Mouse (Mus musculus) kidney, embryonic 16.5 days (tissue): Measurements from ENCODE around the gene Pcsk5. TPM values are rescaled to one million over a fixed set of nuclear protein-coding genes. Genes with fewer than 3 reads are reported as not detected.
A peak's percentile ranks its signal among the peaks of the same experiment; 100 is the strongest.

ENCODE experiments used
- ATAC-seq: fragments of 200-750 bp; cut with Nextera tagmentation; 2 replicates; pipeline ENCODE4 v1.8.0; 2017; ENCODE audit warnings: moderate TSS enrichment; ENCODE audit not compliant: low FRiP score, low TSS enrichment
- H3K27ac ChIP-seq: fragments of 300-500 bp; sonication (generic); 2 replicates; pipeline ENCODE4 v1.5.1; 2014; ENCODE audit warnings: low read length
- H3K27me3 ChIP-seq: fragments of 300-500 bp; sonication (generic); 2 replicates; pipeline ENCODE4 v1.6.1; 2014; ENCODE audit warnings: low read length, control low read depth, mixed read lengths; ENCODE audit not compliant: insufficient read depth
- H3K36me3 ChIP-seq: fragments of 300-500 bp; sonication (generic); 2 replicates; pipeline ENCODE4 v1.6.1; 2014; ENCODE audit warnings: low read length, control low read depth, mixed read lengths; ENCODE audit not compliant: insufficient read depth
- H3K4me1 ChIP-seq: fragments of 300-500 bp; sonication (generic); 2 replicates; pipeline ENCODE4 v1.6.1; 2014; ENCODE audit warnings: low read length, control low read depth, mixed read lengths; ENCODE audit not compliant: insufficient read depth
- H3K4me2 ChIP-seq: fragments of 300-500 bp; sonication (generic); replicated peaks from 2 replicates; pipeline ENCODE4 v1.6.1; 2014; ENCODE audit warnings: low read depth, low read length
- H3K4me3 ChIP-seq: fragments of 300-500 bp; sonication (generic); 2 replicates; pipeline ENCODE4 v1.5.1; 2014; ENCODE audit warnings: mild to moderate bottlenecking, low read length
- H3K9ac ChIP-seq: fragments of 300-500 bp; sonication (generic); replicated peaks from 2 replicates; pipeline ENCODE4 v1.6.1; 2014; ENCODE audit warnings: low read length
- H3K9me3 ChIP-seq: fragments of 300-500 bp; sonication (generic); 2 replicates; pipeline ENCODE4 v1.6.1; 2016; ENCODE audit warnings: low read length, control low read depth
- WGBS: fragments of 180-500 bp; shearing (Covaris S2); extraction: QIAGEN DNeasy Blood & Tissue Kit; methylation state at CpG from one replicate; pipeline ENCODE4 v1.1.7; 2014; 5-methylcytosine and 5-hydroxymethylcytosine counted together
- polyA plus RNA-seq: library from polyadenylated mRNA; unstranded; fragments of >200 nt; fragmentation: Nextera tagmentation; extraction: Ambion mirVana; gene quantifications from 2 replicates; pipeline ENCODE4 v1.2.1, GENCODE M21; 2015

The Pcsk5 gene
- polyA plus RNA-seq = 24.4 and 26.3 TPM in 2 replicates

GRCm38 (mm10) chr19:17837471-17837859, at the start of gene Pcsk5:
Gene Pcsk5 (minus strand): TSS chr19:17837632.
- Histone ChIP-seq H3K9me3 (no peaks in the 10 kb centered on the region), H3K9ac (peak within 1 kb of the TSS; percentile 85), H3K4me3 (peak within 1 kb of the TSS; percentile 82), H3K36me3 (no peaks in the 10 kb centered on the region), H3K27me3 (no peaks in the 10 kb centered on the region), H3K4me2 (peak within 1 kb of the TSS; percentile 91), H3K27ac (peak within 1 kb of the TSS; percentile 92), H3K4me1 (peaks cover 20% of the 10 kb centered on the region; the same call in 1 of the 2 replicates)
- under 1% methylated on average over 26 of the region's 36 CpGs for WGBS
- peak; percentile 95 for ATAC-seq

GRCm38 (mm10) chr19:17875804-17876203, 38.4 kb upstream of the Pcsk5 start:
- no peak for ATAC-seq
- no peaks in the 10 kb centered on the region for H3K36me3 ChIP-seq
- H3K4me3 ChIP-seq = no peak overlapping the region
- 52% methylated on average over 7 of the region's 7 CpGs for whole genome bisulfite sequencing
- H3K4me2 ChIP-seq = no peak overlapping the region
- no peaks in the 10 kb centered on the region for H3K9me3 ChIP-seq
- H3K27me3 ChIP-seq = no peaks in the 10 kb centered on the region
- peak overlapping the region; percentile 8; the same call in 1 of the 2 replicates for H3K27ac ChIP-seq
- no peak overlapping the region for H3K9ac ChIP-seq
- peaks cover 7% of the 10 kb centered on the region; the same call in 1 of the 2 replicates for H3K4me1 ChIP-seq

GRCm38 (mm10) chr19:17874388-17874787, 37.0 kb upstream of the Pcsk5 start:
- H3K36me3 ChIP-seq = no peaks in the 10 kb centered on the region
- ATAC-seq = peak; percentile 23; the same call in 1 of the 2 replicates
- no peak overlapping the region for H3K4me2 ChIP-seq
- H3K4me1 ChIP-seq = peaks cover 7% of the 10 kb centered on the region; the same call in 1 of the 2 replicates
- H3K27ac ChIP-seq = peak overlapping the region; percentile 38; the same call in 1 of the 2 replicates
- H3K4me3 ChIP-seq = no peak overlapping the region
- no peaks in the 10 kb centered on the region for H3K27me3 ChIP-seq
- no peaks in the 10 kb centered on the region for H3K9me3 ChIP-seq
- H3K9ac ChIP-seq = no peak overlapping the region
- 67% methylated on average over 2 of the region's 2 CpGs for WGBS

GRCm38 (mm10) chr19:17873755-17874154, 36.3 kb upstream of the Pcsk5 start:
- whole genome bisulfite sequencing = 48% methylated on average over 2 of the region's 2 CpGs
- Histone ChIP-seq H3K4me3 (no peak overlapping the region), H3K9me3 (no peaks in the 10 kb centered on the region), H3K27ac (no peak overlapping the region), H3K9ac (no peak overlapping the region), H3K4me1 (peaks cover 7% of the 10 kb centered on the region; the same call in 1 of the 2 replicates), H3K36me3 (no peaks in the 10 kb centered on the region), H3K27me3 (no peaks in the 10 kb centered on the region), H3K4me2 (no peak overlapping the region)
- no peak for ATAC-seq

GRCm38 (mm10) chr19:17866317-17866891, 29.0 kb upstream of the Pcsk5 start:
- no peak overlapping the region for H3K27ac ChIP-seq
- H3K9me3 ChIP-seq = no peaks in the 10 kb centered on the region
- WGBS = 59% methylated on average over 3 of the region's 3 CpGs
- ATAC-seq = no peak
- H3K9ac ChIP-seq = no peak overlapping the region
- H3K27me3 ChIP-seq = no peaks in the 10 kb centered on the region
- H3K4me3 ChIP-seq = no peak overlapping the region
- H3K36me3 ChIP-seq = no peaks in the 10 kb centered on the region
- no peaks in the 10 kb centered on the region for H3K4me1 ChIP-seq
- H3K4me2 ChIP-seq = no peak overlapping the region

GRCm38 (mm10) chr19:17860351-17861014, 23.1 kb upstream of the Pcsk5 start:
- no peak overlapping the region for H3K27ac ChIP-seq
- no peaks in the 10 kb centered on the region for H3K27me3 ChIP-seq
- no peak for ATAC-seq
- H3K9me3 ChIP-seq = no peaks in the 10 kb centered on the region
- peaks cover 8% of the 10 kb centered on the region; the same call in 1 of the 2 replicates for H3K4me1 ChIP-seq
- 44% methylated on average over 4 of the region's 4 CpGs for WGBS
- H3K4me3 ChIP-seq = no peak overlapping the region
- H3K9ac ChIP-seq = no peak overlapping the region
- H3K36me3 ChIP-seq = no peaks in the 10 kb centered on the region
- no peak overlapping the region for H3K4me2 ChIP-seq

GRCm38 (mm10) chr19:17856741-17857140, 19.3 kb upstream of the Pcsk5 start:
- WGBS = 56% methylated on average over 3 of the region's 3 CpGs
- H3K36me3 ChIP-seq = no peaks in the 10 kb centered on the region
- no peak overlapping the region for H3K4me3 ChIP-seq
- H3K4me1 ChIP-seq = peaks cover 8% of the 10 kb centered on the region; the same call in 1 of the 2 replicates
- no peak overlapping the region for H3K4me2 ChIP-seq
- H3K9me3 ChIP-seq = no peaks in the 10 kb centered on the region
- H3K27ac ChIP-seq = no peak overlapping the region
- no peaks in the 10 kb centered on the region for H3K27me3 ChIP-seq
- ATAC-seq = no peak
- no peak overlapping the region for H3K9ac ChIP-seq

GRCm38 (mm10) chr19:17848417-17848816, 11.0 kb upstream of the Pcsk5 start:
- H3K9me3 ChIP-seq = no peaks in the 10 kb centered on the region
- H3K27ac ChIP-seq = no peak overlapping the region
- H3K4me3 ChIP-seq = no peak overlapping the region
- H3K36me3 ChIP-seq = no peaks in the 10 kb centered on the region
- no peak for ATAC-seq
- H3K27me3 ChIP-seq = no peaks in the 10 kb centered on the region
- H3K9ac ChIP-seq = no peak overlapping the region
- H3K4me1 ChIP-seq = no peaks in the 10 kb centered on the region
- H3K4me2 ChIP-seq = no peak overlapping the region
- WGBS = 69% methylated on average over 2 of the region's 2 CpGs

GRCm38 (mm10) chr19:17845967-17846366, 8.5 kb upstream of the Pcsk5 start:
- no peak for ATAC-seq
- no peak overlapping the region for H3K9ac ChIP-seq
- no peaks in the 10 kb centered on the region for H3K27me3 ChIP-seq
- H3K4me1 ChIP-seq = no peaks in the 10 kb centered on the region
- WGBS = 46% methylated on average over 5 of the region's 5 CpGs
- no peaks in the 10 kb centered on the region for H3K9me3 ChIP-seq
- no peak overlapping the region for H3K4me3 ChIP-seq
- no peaks in the 10 kb centered on the region for H3K36me3 ChIP-seq
- H3K4me2 ChIP-seq = no peak overlapping the region
- no peak overlapping the region for H3K27ac ChIP-seq

- no peaks in the 10 kb centered on the region for H3K9me3 ChIP-seq
- peaks cover 2% of the 10 kb centered on the region; the same call in 1 of the 2 replicates for H3K4me1 ChIP-seq
- no peak overlapping the region for H3K9ac ChIP-seq
- ATAC-seq = no peak
- H3K4me2 ChIP-seq = no peak overlapping the region
- WGBS = 73% methylated on average over 2 of the region's 2 CpGs
- H3K27ac ChIP-seq = no peak overlapping the region
- no peaks in the 10 kb centered on the region for H3K36me3 ChIP-seq
- no peaks in the 10 kb centered on the region for H3K27me3 ChIP-seq
- no peak overlapping the region for H3K4me3 ChIP-seq
Measured at GRCm38 (mm10) chr19:17841586-17841985, 4.2 kb upstream of the Pcsk5 start.
